Mouse (Mus musculus): ENCODE measurements around the gene Frem2.

Gene Frem2

DNA sequence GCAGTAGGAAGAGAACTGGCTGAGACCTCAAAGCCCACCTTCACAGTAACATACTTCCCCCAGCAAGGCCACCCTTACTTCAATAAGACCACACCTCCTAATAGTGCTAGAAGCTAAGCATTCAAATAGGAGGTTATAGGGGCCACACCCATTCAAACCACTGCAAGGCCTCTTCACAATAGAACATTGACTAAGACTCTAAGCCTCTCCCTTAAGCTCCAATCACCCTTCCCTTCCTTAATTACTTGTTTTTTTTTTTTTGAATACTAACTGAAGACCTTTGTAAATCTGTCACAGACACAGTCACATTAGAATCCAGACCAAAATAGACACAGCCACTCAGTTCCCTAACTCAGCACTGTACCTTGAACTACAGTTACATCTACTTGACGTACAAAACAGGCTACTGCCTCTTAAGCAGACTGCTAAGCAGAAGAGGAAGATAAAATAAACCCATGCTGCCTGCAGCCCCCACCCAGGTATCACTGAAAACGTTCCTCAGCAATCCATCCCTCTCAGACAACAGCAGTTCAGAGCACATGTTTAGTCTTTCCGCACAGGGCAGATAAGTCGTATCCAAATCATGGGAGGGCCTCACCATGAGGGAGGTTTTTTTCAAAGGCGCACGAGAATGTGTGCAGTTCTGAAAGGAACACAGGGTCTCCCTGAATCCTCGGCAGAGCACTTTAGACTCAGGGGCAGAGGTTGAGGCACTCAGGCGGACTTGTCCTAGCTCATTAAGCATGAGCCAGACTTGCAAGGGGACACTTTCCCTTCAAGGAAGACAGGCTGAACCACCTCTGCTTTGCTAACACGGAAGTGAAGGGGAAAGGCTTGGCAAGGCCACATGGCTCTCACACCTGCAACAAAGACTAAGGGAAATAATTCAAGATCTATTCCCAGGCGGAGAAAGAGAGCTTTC, 101.9 kb downstream of the Frem2 start:
- DNase-seq, result no peak

DNA sequence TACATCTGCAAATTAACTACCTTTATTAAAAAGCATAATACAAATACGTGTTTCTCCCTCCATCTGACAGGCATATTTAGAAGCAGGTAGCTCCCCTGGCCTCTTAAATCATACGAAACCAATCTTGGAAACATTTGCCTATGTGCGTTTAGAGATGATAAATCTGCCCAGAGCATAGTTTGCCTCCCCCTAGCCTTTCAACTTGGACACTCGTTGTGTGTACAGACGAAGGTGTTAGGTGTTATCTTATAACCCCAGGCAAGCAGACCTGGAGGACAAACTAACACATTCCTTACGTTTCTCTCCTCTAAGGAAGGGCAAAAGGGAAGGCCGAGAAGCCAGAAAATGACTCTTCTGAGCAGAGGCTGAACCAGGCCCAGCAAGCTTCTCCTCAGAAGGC, 104.5 kb downstream of the Frem2 start:
- DNase-seq, result no peak

- DNase-seq, result no peak
These were observed 125.1 kb downstream of the Frem2 start for GRCm38 (mm10) chr3:53532091-53532490.

- no peak for DNase-seq
These were observed 126.8 kb downstream of the Frem2 start for GRCm38 (mm10) chr3:53530305-53530704.

- DNase-seq, result peak; percentile 67
These were observed 131.4 kb downstream of the Frem2 start for GRCm38 (mm10) chr3:53525737-53526136.

DNA sequence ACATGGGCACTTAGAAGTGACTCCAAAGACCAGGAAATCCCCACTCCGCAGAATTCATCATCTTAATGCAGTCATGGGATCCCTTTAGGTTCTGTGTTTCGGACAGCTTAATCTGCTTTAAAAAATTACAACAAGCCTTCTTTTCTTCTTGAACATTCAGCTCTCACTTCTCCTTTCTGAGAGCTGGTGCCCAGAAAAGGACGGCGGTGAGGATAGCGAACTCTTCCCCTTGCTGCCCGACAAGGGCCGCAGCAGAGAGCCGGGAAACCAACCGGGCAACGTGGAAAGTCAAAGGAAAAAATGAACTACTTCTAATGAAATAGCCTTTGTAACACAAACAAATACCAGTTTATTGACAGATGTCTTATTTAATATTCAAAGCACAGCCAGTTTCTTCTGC, 134.4 kb downstream of the Frem2 start:
- no peak for DNase-seq

GRCm38 (mm10) chr3:53514221-53515065, 142.7 kb downstream of the Frem2 start:
- DNase-seq, result no peak

DNA sequence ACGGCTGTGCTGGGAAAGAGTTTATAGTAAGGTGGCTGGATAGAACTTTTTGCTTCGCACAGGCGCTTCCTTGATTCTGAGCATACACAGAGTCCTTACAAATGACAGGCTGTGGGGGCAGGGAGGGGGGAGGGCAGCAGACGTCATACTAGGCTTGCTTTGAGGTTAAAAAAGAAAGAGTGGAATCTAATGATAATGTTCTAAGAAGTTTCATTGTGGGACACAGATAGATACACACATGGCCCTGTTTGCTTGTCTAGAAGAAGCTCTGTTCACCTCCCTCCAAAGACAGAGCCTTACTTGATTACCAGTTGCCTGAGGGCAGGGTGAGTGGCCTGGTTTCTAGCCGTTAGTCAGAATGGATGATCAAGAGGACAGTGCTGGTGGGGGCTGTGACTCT, 144.1 kb downstream of the Frem2 start:
- DNase-seq, result no peak

DNA sequence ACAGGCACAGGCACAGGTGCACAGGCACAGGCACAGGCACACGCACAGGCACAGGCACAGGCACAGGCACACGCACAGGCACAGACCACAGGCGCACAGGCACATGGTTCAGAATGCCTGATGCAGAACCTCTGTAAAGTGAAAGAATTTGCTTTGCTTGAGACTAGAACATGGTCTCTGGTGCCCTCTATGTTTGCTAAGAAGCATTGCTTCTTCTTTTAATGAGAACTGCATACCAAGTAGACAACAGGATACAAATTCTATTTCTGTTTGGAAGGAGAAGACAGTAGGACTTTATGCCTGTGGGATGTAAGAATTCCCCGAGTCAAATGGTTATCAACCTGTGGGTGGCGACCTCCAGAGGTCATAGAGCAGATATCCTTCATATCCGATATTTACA, 154.7 kb downstream of the Frem2 start:
- DNase-seq, result no peak

DNA sequence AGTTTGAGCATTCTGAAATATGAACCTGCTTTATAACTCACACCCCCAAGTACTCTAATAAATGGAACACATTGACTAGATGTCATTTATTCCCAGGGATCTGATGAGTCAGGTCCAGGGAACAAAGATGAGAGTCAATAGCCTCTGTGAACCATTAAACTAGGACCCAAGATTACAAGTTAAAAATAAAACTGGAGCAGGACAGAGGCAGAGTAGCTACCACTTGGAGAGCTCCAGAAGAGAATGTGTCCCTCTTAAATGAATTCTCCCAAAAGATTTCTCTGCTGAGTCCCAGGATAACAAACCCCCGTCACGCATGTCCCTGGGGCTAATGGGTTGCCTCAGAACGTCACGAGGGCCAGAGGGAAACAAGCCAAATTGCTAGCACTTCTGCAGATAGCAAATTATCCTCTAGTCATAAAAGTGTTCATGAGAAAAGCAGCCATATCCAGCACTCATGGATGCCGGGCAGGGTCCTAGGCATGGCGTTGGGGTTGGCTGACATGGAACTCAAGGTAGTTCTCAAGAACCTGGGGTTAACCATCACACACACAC, 158.7 kb downstream of the Frem2 start:
- DNase-seq, result no peak

DNA sequence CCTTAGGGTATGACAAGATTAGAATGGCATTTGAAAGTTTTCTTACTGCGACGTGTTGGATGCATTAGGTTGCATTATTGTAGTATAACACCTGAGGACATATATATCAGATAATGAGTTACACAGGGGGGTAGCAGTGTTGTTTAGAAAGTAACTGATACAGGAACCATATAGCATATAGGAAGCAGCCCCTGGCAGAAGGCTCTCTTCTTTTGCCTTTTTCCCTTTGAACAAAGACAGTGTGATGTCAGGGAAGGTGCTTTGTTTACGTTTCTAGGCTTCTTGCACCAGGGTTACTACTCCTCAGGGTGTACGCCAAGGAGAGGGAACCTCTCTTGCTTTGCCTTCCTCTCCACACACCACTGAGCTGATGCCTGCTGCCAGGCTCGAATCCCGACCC, 168.8 kb downstream of the Frem2 start, which contains the start of gene Stoml3:
TSS of gene Stoml3 (plus strand) at position 301 of the 400 bp plus-strand sequence.
- no peak for DNase-seq

GRCm38 (mm10) chr3:53486996-53487576, 170.1 kb downstream of the Frem2 start:
- DNase-seq, result no peak

DNA sequence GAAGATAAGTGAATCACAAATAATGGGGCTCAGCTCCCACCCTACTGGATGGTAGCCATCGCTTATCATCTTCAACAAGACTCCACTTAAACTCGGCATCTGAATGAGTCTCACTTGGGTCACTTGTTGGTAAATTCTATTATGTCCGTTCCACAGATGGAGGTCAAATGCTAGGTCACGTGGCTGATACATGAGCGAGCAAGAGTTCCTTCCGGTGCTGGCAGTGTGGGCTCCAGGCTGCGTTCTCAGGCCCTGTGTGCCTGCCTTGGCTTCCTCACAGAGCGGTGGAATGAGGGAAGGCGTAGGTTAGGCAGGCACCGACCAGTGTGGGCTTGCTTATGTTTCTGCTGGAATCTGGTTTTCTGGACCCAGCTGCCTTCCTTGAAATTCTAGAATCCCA, 170.6 kb downstream of the Frem2 start:
- no peak for DNase-seq

GRCm38 (mm10) chr3:53483414-53484059, 173.6 kb downstream of the Frem2 start:
- no peak for DNase-seq

- no peak for DNase-seq
These were observed 178.6 kb downstream of the Frem2 start for GRCm38 (mm10) chr3:53478419-53479046.

DNA sequence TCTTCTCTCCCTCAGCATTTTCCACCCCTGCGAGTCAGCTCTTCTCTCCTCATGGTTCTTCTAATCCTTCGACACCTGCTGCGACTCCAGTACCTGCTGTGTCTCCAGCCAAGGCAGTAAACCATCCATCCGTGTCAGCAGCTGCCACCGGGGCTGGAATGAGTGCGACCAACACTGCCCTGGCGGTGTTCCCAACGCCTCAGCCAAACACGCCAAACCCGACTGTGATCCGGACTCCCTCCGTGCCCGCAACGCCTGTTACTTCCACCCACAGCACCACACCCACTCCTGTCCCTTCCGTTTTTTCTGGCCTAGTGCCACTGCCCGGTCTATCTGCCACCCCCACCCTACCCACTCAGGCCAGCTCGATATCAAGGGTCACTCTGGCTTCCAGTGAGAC, 179.7 kb downstream of the Frem2 start:
- no peak for DNase-seq

- peak; percentile 41 for DNase-seq
These were observed 181.3 kb downstream of the Frem2 start for GRCm38 (mm10) chr3:53475889-53476288.

GRCm38 (mm10) chr3:53474179-53474578, 183.0 kb downstream of the Frem2 start:
- no peak for DNase-seq

GRCm38 (mm10) chr3:53472061-53472460, 185.1 kb downstream of the Frem2 start:
- no peak for DNase-seq

- no peak for DNase-seq
These were observed 187.5 kb downstream of the Frem2 start for GRCm38 (mm10) chr3:53469650-53470049.

DNA sequence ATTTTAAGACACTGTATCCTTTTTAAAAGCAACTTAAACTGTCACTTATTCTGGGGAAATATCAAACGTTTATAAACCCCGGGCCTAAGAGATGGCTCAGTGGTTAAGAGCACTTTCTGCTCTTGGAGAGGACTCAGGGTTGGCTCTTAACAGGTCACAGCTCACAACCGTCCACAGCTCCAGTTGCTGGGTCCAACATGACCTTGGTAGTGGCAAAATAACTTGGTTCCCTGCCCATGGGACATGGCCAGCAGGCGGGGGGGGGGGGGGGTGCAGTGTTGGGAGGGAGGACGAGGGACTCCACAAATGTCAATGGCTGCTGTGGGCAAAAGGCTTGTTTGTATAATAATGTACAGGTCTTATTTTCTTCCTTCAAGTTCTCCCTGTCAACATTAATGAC, 189.8 kb downstream of the Frem2 start:
- no peak for DNase-seq

GRCm38 (mm10) chr3:53466481-53466880, 190.7 kb downstream of the Frem2 start:
- DNase-seq, result no peak

Data from liver (tissue).